Mouse (Mus musculus) kidney, postnatal 25 days (tissue): Measurements from ENCODE around the gene Map3k9.

Experiments
- DNase-seq, 2 experiments: peaks; one replicate each; pipeline ENCODE4 v3.0.0; 2021; ENCODE audit warnings: mixed read lengths in 2 of 2

The Map3k9 gene

GRCm38 (mm10) chr12:81783301-81783700 lies 2.3 kb upstream of the Map3k9 start:
- DNase-seq = peak; percentile 31 to 54

GRCm38 (mm10) chr12:81782606-81783005 lies 1.6 kb upstream of the Map3k9 start:
- no peak for DNase-seq

GRCm38 (mm10) chr12:81780271-81781093 lies 493 bp downstream of the Map3k9 start:
- peak; percentile 37 to 67 for DNase-seq

GRCm38 (mm10) chr12:81779831-81780230 lies 1.1 kb downstream of the Map3k9 start:
- DNase-seq = peak; percentile 63 to 83

- DNase-seq = peak in 1 of 2 experiments; percentile 18
Measured at GRCm38 (mm10) chr12:81776191-81776590, 4.8 kb downstream of the Map3k9 start.

- no peak for DNase-seq
Measured at GRCm38 (mm10) chr12:81775641-81776040, 5.3 kb downstream of the Map3k9 start.

GRCm38 (mm10) chr12:81774186-81774585 lies 6.8 kb downstream of the Map3k9 start:
- no peak for DNase-seq

- DNase-seq = no peak
Measured at GRCm38 (mm10) chr12:81769458-81769857, 11.5 kb downstream of the Map3k9 start.

GRCm38 (mm10) chr12:81765386-81765785 lies 15.6 kb downstream of the Map3k9 start:
- DNase-seq = no peak

- no peak for DNase-seq
Measured at GRCm38 (mm10) chr12:81764370-81764769, 16.6 kb downstream of the Map3k9 start.

- DNase-seq = peak; percentile 7 to 34
Measured at GRCm38 (mm10) chr12:81754651-81755050, 26.3 kb downstream of the Map3k9 start.

GRCm38 (mm10) chr12:81751116-81751515 lies 29.9 kb downstream of the Map3k9 start:
- no peak for DNase-seq

- peak in 1 of 2 experiments; percentile 40 for DNase-seq
Measured at GRCm38 (mm10) chr12:81748918-81749317, 32.1 kb downstream of the Map3k9 start.

GRCm38 (mm10) chr12:81748021-81748576 lies 32.9 kb downstream of the Map3k9 start:
- peak in 1 of 2 experiments; percentile 15 for DNase-seq

GRCm38 (mm10) chr12:81746400-81747024 lies 34.5 kb downstream of the Map3k9 start:
- DNase-seq = no peak

- no peak for DNase-seq
Measured at GRCm38 (mm10) chr12:81735246-81736070, 45.5 kb downstream of the Map3k9 start.

GRCm38 (mm10) chr12:81726246-81726822 lies 54.6 kb downstream of the Map3k9 start:
- DNase-seq = no peak

GRCm38 (mm10) chr12:81724776-81725175 lies 56.2 kb downstream of the Map3k9 start:
- no peak for DNase-seq

GRCm38 (mm10) chr12:81723375-81723774 lies 57.6 kb downstream of the Map3k9 start:
- DNase-seq = no peak

- no peak for DNase-seq
Measured at GRCm38 (mm10) chr12:81719715-81720114, 61.3 kb downstream of the Map3k9 start.

GRCm38 (mm10) chr12:81719161-81719560 lies 61.8 kb downstream of the Map3k9 start:
- DNase-seq = peak in 1 of 2 experiments; percentile 9

- no peak for DNase-seq
Measured at GRCm38 (mm10) chr12:81712618-81713017, 68.4 kb downstream of the Map3k9 start.
